8 mouse cellular contexts compared by ENCODE assay signal in genomic region chr3:90373432-90374028, GRCm38 (mm10). TPM values are rescaled to one million over a fixed set of nuclear protein-coding genes. Genes with fewer than 3 reads are reported as not detected.
DNase-seq lines count a peak whose midpoint lies in the region; ATAC-seq and TF ChIP-seq lines count a peak whose summit lies in the region.

No protein-coding gene starts in this region.

- no peaks in the 10 kb centered on the region for H3K36me3 ChIP-seq in heart, adult 2 months (ENCODE audit: control insufficient read depth, insufficient read depth, low read length)
- H3K36me3 ChIP-seq in limb, embryonic 13.5 days, result no peaks in the 10 kb centered on the region
- no peaks in the 10 kb centered on the region for H3K36me3 ChIP-seq in midbrain, postnatal 0 days (ENCODE audit: insufficient read depth, low read length)

- TF ChIP-seq CTCF in heart, adult 2 months (IDR thresholded peaks at IDR 0.05), result peak; percentile 97
- TF ChIP-seq CTCF in midbrain, postnatal 0 days (IDR thresholded peaks at IDR 0.05), result peak; percentile 88

- H3K4me3 ChIP-seq in heart, adult 2 months, result no peak overlapping the region
- no peak overlapping the region for H3K4me3 ChIP-seq in limb, embryonic 13.5 days
- H3K4me3 ChIP-seq in midbrain, postnatal 0 days (ENCODE audit: low read depth, low read length), result no peak overlapping the region

- 26% methylated on average over 4 of the region's 4 CpGs for WGBS in heart, adult 2 months
- WGBS in limb, embryonic 13.5 days, result 25% methylated on average over 4 of the region's 4 CpGs
- 22% methylated on average over 4 of the region's 4 CpGs for WGBS in midbrain, postnatal 0 days

- no peak overlapping the region for H3K9ac ChIP-seq in heart, adult 2 months (ENCODE audit: low read depth, low read length)
- H3K9ac ChIP-seq in limb, embryonic 13.5 days, result no peak overlapping the region
- H3K9ac ChIP-seq in midbrain, postnatal 0 days (replicated peaks; ENCODE audit: low read length, poor library complexity, severe bottlenecking), result no peak overlapping the region

- no peaks in the 10 kb centered on the region for H3K79me2 ChIP-seq in heart, adult 2 months (replicated peaks; ENCODE audit: control insufficient read depth, insufficient read depth, low read length)

- no peaks in the 10 kb centered on the region for H3K27me3 ChIP-seq in heart, adult 2 months (ENCODE audit: control insufficient read depth, insufficient read depth, low read length)
- no peaks in the 10 kb centered on the region for H3K27me3 ChIP-seq in limb, embryonic 13.5 days
- H3K27me3 ChIP-seq in midbrain, postnatal 0 days (ENCODE audit: insufficient read depth, low read length), result no peaks in the 10 kb centered on the region

- 0 out of 2 replicates have a peak, but pooled peaks have one; percentile 32 for TF ChIP-seq EP300 in heart, adult 2 months (IDR thresholded peaks at IDR 0.05; ENCODE audit: insufficient read depth, low read depth, low read length)

- DNase-seq in urinary bladder, adult 18-20 months (ENCODE audit: low spot score in 2 of 2), result peak; percentile 41 to 46
- DNase-seq in urinary bladder, adult 2 months (ENCODE audit: low spot score), result no peak
- peak; percentile 81 for DNase-seq in embryo, embryonic 9.5 days (ENCODE audit: extremely low spot score)
- DNase-seq in heart, adult 2 months, result peak; percentile 67 to 71
- DNase-seq in kidney, adult 8-10 months, result peak; percentile 76 to 89
- DNase-seq in midbrain, postnatal 0 days (ENCODE audit: low spot score), result peak; percentile 93
- peak; percentile 72 to 80 for DNase-seq in spleen, postnatal 36 days (ENCODE audit: low spot score in 2 of 2)

- no peak for TF ChIP-seq POLR2A in heart, adult 2 months (IDR thresholded peaks at IDR 0.05; ENCODE audit: insufficient read depth, low read depth, low read length)

- peak; percentile 70 for ATAC-seq in limb, embryonic 13.5 days (ENCODE audit: low FRiP score, low read depth)
- ATAC-seq in midbrain, postnatal 0 days (ENCODE audit: low FRiP score), result peak; percentile 56; the same call in 1 of the 2 replicates

- H3K4me2 ChIP-seq in limb, embryonic 13.5 days (replicated peaks), result no peak overlapping the region
- no peak overlapping the region for H3K4me2 ChIP-seq in midbrain, postnatal 0 days (ENCODE audit: low read depth, low read length, poor library complexity, severe bottlenecking)

- intact Hi-C loops in heart, adult 2 months (cut with DNase I), result loop anchor here (1.0 to 2.0 kb wide), 4 partner anchors 81 to 157 kb away; partner anchors contain the start of genes Dennd4b and Gatad2b

- H3K27ac ChIP-seq in heart, adult 2 months, result no peak overlapping the region
- no peak overlapping the region for H3K27ac ChIP-seq in limb, embryonic 13.5 days
- no peak overlapping the region for H3K27ac ChIP-seq in midbrain, postnatal 0 days (ENCODE audit: low read depth, low read length)

- H3K9me3 ChIP-seq in limb, embryonic 13.5 days, result no peaks in the 10 kb centered on the region
- H3K9me3 ChIP-seq in midbrain, postnatal 0 days (ENCODE audit: low read length), result no peaks in the 10 kb centered on the region

- H3K4me1 ChIP-seq in heart, adult 2 months (ENCODE audit: control insufficient read depth, insufficient read depth, low read length), result no peaks in the 10 kb centered on the region
- 0 out of 2 replicates have a peak, but pooled peaks cover 3% of the 10 kb centered on the region for H3K4me1 ChIP-seq in limb, embryonic 13.5 days
- no peaks in the 10 kb centered on the region for H3K4me1 ChIP-seq in midbrain, postnatal 0 days (ENCODE audit: insufficient read depth, low read length)

RNA-seq across cellular contexts. Expression of gene Slc27a3, which starts 16.2 kb away (rescaled TPM):
- polyA plus RNA-seq in urinary bladder, adult 2 months (2012; rRNA removed), result 9.2 and 11.0 TPM in 2 replicates
- total RNA-seq in heart, adult 2 months (2021), result 1 to 10 TPM in 1 of 2 experiments, under 1 TPM in 1; 0.76 to 1.1 TPM
- polyA plus RNA-seq in heart, adult 2 months (2012; rRNA removed), result 2.2 and 3.7 TPM in 2 replicates
- 38.7 and 38.8 TPM in 2 replicates for polyA plus RNA-seq in limb, embryonic 13.5 days (2015; fragmentation: Nextera tagmentation; extraction: Ambion mirVana)
- total RNA-seq in midbrain, postnatal 0 days (2014; rRNA removed), result 64.8 and 86.6 TPM in 2 replicates
- 30.8 and 31.4 TPM in 2 replicates for polyA plus RNA-seq in midbrain, postnatal 0 days (2015; fragmentation: Nextera tagmentation; extraction: Ambion mirVana)

RNA-seq across cellular contexts. Expression of gene Ints3, which starts 59.9 kb away (rescaled TPM):
- 24.8 and 26.4 TPM in 2 replicates for polyA plus RNA-seq in urinary bladder, adult 2 months (2012; rRNA removed)
- total RNA-seq in heart, adult 2 months (2021), result 10 to 100 TPM; 22.9 to 26.3 TPM
- 15.2 and 21.8 TPM in 2 replicates for polyA plus RNA-seq in heart, adult 2 months (2012; rRNA removed)
- polyA plus RNA-seq in limb, embryonic 13.5 days (2015; fragmentation: Nextera tagmentation; extraction: Ambion mirVana), result 28.5 and 29.4 TPM in 2 replicates
- total RNA-seq in midbrain, postnatal 0 days (2014; rRNA removed), result 58.5 and 61.8 TPM in 2 replicates
- 19.7 and 22.3 TPM in 2 replicates for polyA plus RNA-seq in midbrain, postnatal 0 days (2015; fragmentation: Nextera tagmentation; extraction: Ambion mirVana)
